Mouse (Mus musculus) liver, postnatal 0 days (tissue): ENCODE data around the gene Trpm4.

Source experiments
- CTCF ChIP-seq: sonication (generic); IDR thresholded peaks from 2 replicates; pipeline ENCODE4 v1.5.1; 2016; ENCODE audit warnings: antibody characterized with exemption, low read depth
- EP300 ChIP-seq: IDR thresholded peaks from 2 replicates; pipeline ENCODE4 v1.6.1; 2016; ENCODE audit warnings: antibody characterized with exemption, low read depth, mild to moderate bottlenecking

DNA sequence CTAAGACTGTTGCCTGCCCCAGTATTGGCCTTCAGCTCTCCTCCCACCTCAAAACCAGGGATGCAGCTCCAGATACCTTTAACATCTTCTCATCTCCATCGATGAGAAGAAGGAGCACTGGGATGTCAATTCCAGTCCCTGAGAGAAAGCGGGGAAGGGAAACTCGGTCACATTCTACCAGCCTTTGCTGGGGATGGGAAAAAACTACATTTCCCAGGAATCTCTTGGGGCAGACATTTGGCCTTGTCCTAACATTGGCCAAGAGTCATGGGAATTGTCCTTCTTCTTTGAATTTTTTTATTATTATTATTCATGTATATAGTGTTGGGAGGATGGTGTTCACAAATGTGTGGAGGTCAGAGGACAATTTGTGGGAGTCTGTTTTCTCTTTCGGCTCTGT lies 11.3 kb downstream of the Trpm4 start:
- TF ChIP-seq CTCF (no peak), EP300 (no peak)
